Mouse (Mus musculus) right cerebral cortex, adult 2 months (tissue): ENCODE results near the gene Fzd7.

Experiments
- DNase-seq, 2 experiments: peaks; one replicate each; pipeline ENCODE4 v3.0.0; 2021 to 2022; ENCODE audit warnings: low spot score in 2 of 2

Fzd7 gene

GRCm38 (mm10) chr1:59472368-59473180 is 9.7 kb upstream of the Fzd7 start:
- DNase-seq: no peak

- DNase-seq: no peak
Observed at GRCm38 (mm10) chr1:59473181-59473555, 9.1 kb upstream of the Fzd7 start.

GRCm38 (mm10) chr1:59475618-59476017 is 6.6 kb upstream of the Fzd7 start:
- DNase-seq: no peak

GRCm38 (mm10) chr1:59478911-59479310 is 3.3 kb upstream of the Fzd7 start:
- DNase-seq: no peak

- DNase-seq: no peak
Observed at GRCm38 (mm10) chr1:59480821-59481455, 1.3 kb upstream of the Fzd7 start.

GRCm38 (mm10) chr1:59481456-59482291 is 550 bp upstream of the Fzd7 start:
- DNase-seq: peak; percentile 79 to 80

- peak in 1 of 2 experiments; percentile 28 for DNase-seq
Observed at GRCm38 (mm10) chr1:59482696-59483520, 684 bp downstream of the Fzd7 start.

- DNase-seq: peak; percentile 62 to 71
Observed at GRCm38 (mm10) chr1:59483521-59484245, 1.5 kb downstream of the Fzd7 start.

GRCm38 (mm10) chr1:59484314-59484713 is 2.1 kb downstream of the Fzd7 start:
- DNase-seq: no peak

- DNase-seq: no peak
Observed at GRCm38 (mm10) chr1:59484791-59485785, 2.9 kb downstream of the Fzd7 start.

- no peak for DNase-seq
Observed at GRCm38 (mm10) chr1:59485803-59486202, 3.6 kb downstream of the Fzd7 start.

- no peak for DNase-seq
Observed at GRCm38 (mm10) chr1:59487651-59488051, 5.4 kb downstream of the Fzd7 start.

GRCm38 (mm10) chr1:59488481-59488880 is 6.3 kb downstream of the Fzd7 start:
- no peak for DNase-seq

GRCm38 (mm10) chr1:59488991-59489390 is 6.8 kb downstream of the Fzd7 start:
- no peak for DNase-seq

GRCm38 (mm10) chr1:59491517-59491916 is 9.3 kb downstream of the Fzd7 start:
- no peak for DNase-seq

- no peak for DNase-seq
Observed at GRCm38 (mm10) chr1:59492432-59492831, 10.2 kb downstream of the Fzd7 start.

- DNase-seq: no peak
Observed at GRCm38 (mm10) chr1:59495970-59496369, 13.7 kb downstream of the Fzd7 start.

- DNase-seq: no peak
Observed at GRCm38 (mm10) chr1:59497741-59498613, 15.8 kb downstream of the Fzd7 start.

- no peak for DNase-seq
Observed at GRCm38 (mm10) chr1:59499327-59499726, 17.1 kb downstream of the Fzd7 start.
